7 mouse cellular contexts compared by ENCODE assay signal in genomic region chr11:61578983-61579877, GRCm38 (mm10). TPM values are rescaled to one million over a fixed set of nuclear protein-coding genes. Genes with fewer than 3 reads are reported as not detected.
DNase-seq lines count a peak whose midpoint lies in the region; ATAC-seq lines count a peak whose summit lies in the region.

TSS of gene Epn2 (minus strand) at chr11:61579687.

- intact Hi-C loops in left cerebral cortex, postnatal 10 days (cut with DNase I) = loop anchor here (2.0 to 5.0 kb wide), 3 partner anchors 38 to 67 kb away; no protein-coding TSS in a partner anchor

- ATAC-seq in megakaryocyte-erythroid progenitor cell, adult 5-6 weeks (replicated peaks; ENCODE audit: low FRiP score, low TSS enrichment, poor library complexity, severe bottlenecking) = peak; percentile 69

- DNase-seq in adipocyte (ENCODE audit: low spot score) = peak; percentile 78
- peak; percentile 77 to 84 for DNase-seq in cerebellum, postnatal 36 days
- DNase-seq in gastrocnemius, adult 8-10 months (ENCODE audit: low spot score in 2 of 2) = peak; percentile 58 to 66
- DNase-seq in induced T-regulatory cell, adult 2 months (ENCODE audit: low read depth) = peak; percentile 75
- DNase-seq in left cerebral cortex, postnatal 10 days (ENCODE audit: extremely low spot score in 1 of 2, low spot score in 2 of 2) = peak; percentile 47 to 88
- peak; percentile 78 for DNase-seq in right cerebral cortex, postnatal 25 days

RNA-seq across cellular contexts. Expression of gene Epn2, which starts in this region (rescaled TPM):
- 10 to 100 TPM; 18.3 to 23.2 (median 21.5) TPM for total RNA-seq in gastrocnemius, adult 8-10 months (2022)
- 10 to 100 TPM; 97.6 to 99.1 TPM for total RNA-seq in left cerebral cortex, postnatal 10 days (2021)
- total RNA-seq in megakaryocyte-erythroid progenitor cell, adult 5-6 weeks (2014; fragmentation: Nextera tagmentation) = 2.2 TPM in 1 of 2 replicates, not detected in the other
- total RNA-seq in megakaryocyte-erythroid progenitor cell, adult 5-6 weeks (2017) = 0.38 and 4.1 TPM in 2 replicates

Comparison
In these comparisons a context has a peak if more than half of its experiments do, and no peak if none do; other contexts are left out.
1. Peak in every context shown above with its lines: DNase-seq and ATAC-seq.